Mouse (Mus musculus) stomach, embryonic 14.5 days (tissue): ENCODE measurements around the gene Gnb1. TPM values are rescaled to one million over a fixed set of nuclear protein-coding genes. Genes with fewer than 3 reads are reported as not detected.

Experiments used
- ATAC-seq: fragments of 200-750 bp; cut with Nextera tagmentation; 2 replicates; pipeline ENCODE4 v1.8.0; 2017; ENCODE audit warnings: low read depth, moderate TSS enrichment; ENCODE audit not compliant: insufficient number of reproducible peaks, insufficient read depth, low FRiP score
- H3K27ac ChIP-seq: fragments of 300-500 bp; sonication (generic); 2 replicates; pipeline ENCODE4 v1.5.1; 2014; ENCODE audit warnings: mild to moderate bottlenecking, low read length, moderate library complexity, mixed read lengths
- H3K27me3 ChIP-seq: fragments of 300-500 bp; sonication (generic); 2 replicates; pipeline ENCODE4 v1.6.1; 2014; ENCODE audit warnings: low read length, control low read depth, mixed read lengths; ENCODE audit not compliant: control insufficient read depth, insufficient read depth
- H3K36me3 ChIP-seq: fragments of 300-500 bp; sonication (generic); 2 replicates; pipeline ENCODE4 v1.6.1; 2014; ENCODE audit warnings: mild to moderate bottlenecking, control low read depth, low read length, moderate library complexity, mixed read lengths; ENCODE audit not compliant: control insufficient read depth, insufficient read depth
- H3K4me1 ChIP-seq: fragments of 300-500 bp; sonication (generic); 2 replicates; pipeline ENCODE4 v1.6.1; 2014; ENCODE audit warnings: low read length, control low read depth, mixed read lengths; ENCODE audit not compliant: control insufficient read depth, insufficient read depth
- H3K4me2 ChIP-seq: fragments of 300-500 bp; sonication (generic); replicated peaks from 2 replicates; pipeline ENCODE4 v1.6.1; 2014; ENCODE audit warnings: low read depth, low read length, control low read depth
- H3K4me3 ChIP-seq: fragments of 300-500 bp; sonication (generic); 2 replicates; pipeline ENCODE4 v1.5.1; 2014; ENCODE audit warnings: low read depth, low read length, control low read depth
- H3K9ac ChIP-seq: fragments of 300-500 bp; sonication (generic); replicated peaks from 2 replicates; pipeline ENCODE4 v1.6.1; 2014; ENCODE audit warnings: low read depth, mild to moderate bottlenecking, control low read depth, low read length, moderate library complexity, mixed read lengths
- H3K9me3 ChIP-seq: fragments of 300-500 bp; sonication (generic); 2 replicates; pipeline ENCODE4 v1.6.1; 2016; ENCODE audit warnings: low read depth, low read length, control low read depth; ENCODE audit not compliant: control insufficient read depth
- WGBS: fragments of 180-500 bp; shearing (Covaris S2); extraction: QIAGEN DNeasy Blood & Tissue Kit; methylation state at CpG from one replicate; pipeline ENCODE4 v1.1.7; 2014; 5-methylcytosine and 5-hydroxymethylcytosine counted together
- polyA plus RNA-seq: library from polyadenylated mRNA; unstranded; fragments of >200 nt; fragmentation: Nextera tagmentation; extraction: Ambion mirVana; gene quantifications from 2 replicates; pipeline ENCODE4 v1.2.1, GENCODE M21; 2014

The Gnb1 gene
- polyA plus RNA-seq, 1 experiment from 2014 or later = 525 TPM

DNA sequence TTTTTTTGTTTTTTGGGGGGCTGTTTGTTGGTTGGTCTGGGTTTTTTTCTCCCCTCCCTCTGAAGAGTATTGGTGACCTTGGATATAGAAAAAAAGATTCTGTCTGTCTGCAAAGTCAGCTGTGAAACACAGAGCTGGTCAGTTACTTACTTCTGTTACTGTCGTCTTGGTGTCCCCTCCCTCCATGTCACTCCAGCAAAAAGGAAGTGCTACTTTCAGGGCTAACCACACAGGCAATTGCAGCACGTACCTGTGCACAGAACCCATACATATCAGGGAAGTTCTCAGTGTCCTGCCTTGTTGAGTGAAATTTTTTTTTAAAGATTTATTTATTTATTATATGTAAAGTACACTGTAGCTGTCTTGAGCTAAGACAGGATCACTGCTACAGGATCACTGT, 59.3 kb downstream of the Gnb1 start:
- H3K4me2 ChIP-seq = no peak overlapping the region
- no peaks in the 10 kb centered on the region for H3K4me1 ChIP-seq
- H3K4me3 ChIP-seq = no peak overlapping the region
- H3K9ac ChIP-seq = no peak overlapping the region
- no peaks in the 10 kb centered on the region for H3K27me3 ChIP-seq
- 79% methylated on average over 2 of the region's 2 CpGs for WGBS
- H3K9me3 ChIP-seq = no peaks in the 10 kb centered on the region
- H3K36me3 ChIP-seq = peaks cover 70% of the 10 kb centered on the region
- no peak for ATAC-seq
- H3K27ac ChIP-seq = no peak overlapping the region

DNA sequence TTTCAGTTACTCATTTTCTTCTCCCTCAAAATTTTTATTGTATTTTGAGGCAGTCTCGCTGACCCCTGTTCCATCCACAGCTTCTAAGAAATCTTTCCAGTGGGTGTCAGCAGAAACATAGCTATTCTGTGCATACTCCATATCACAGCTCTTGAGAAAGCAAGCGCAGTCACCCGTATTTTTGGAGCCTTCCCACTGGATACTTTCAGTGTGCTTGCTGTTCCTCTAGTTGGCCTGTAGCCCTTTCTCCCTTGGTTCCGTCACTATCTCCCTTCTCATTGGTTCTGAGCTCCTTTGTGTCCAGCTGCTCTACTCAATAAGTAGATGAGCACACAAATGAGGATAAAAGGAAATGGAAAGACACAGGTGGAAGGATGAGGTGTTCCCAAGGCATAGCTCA, 59.9 kb downstream of the Gnb1 start:
- no peak overlapping the region for H3K4me2 ChIP-seq
- peaks cover 72% of the 10 kb centered on the region for H3K36me3 ChIP-seq
- H3K9ac ChIP-seq = no peak overlapping the region
- H3K27me3 ChIP-seq = no peaks in the 10 kb centered on the region
- H3K9me3 ChIP-seq = no peaks in the 10 kb centered on the region
- no peak overlapping the region for H3K4me3 ChIP-seq
- ATAC-seq = no peak
- WGBS = 89% methylated on average over 4 of the region's 4 CpGs
- no peak overlapping the region for H3K27ac ChIP-seq
- no peaks in the 10 kb centered on the region for H3K4me1 ChIP-seq

DNA sequence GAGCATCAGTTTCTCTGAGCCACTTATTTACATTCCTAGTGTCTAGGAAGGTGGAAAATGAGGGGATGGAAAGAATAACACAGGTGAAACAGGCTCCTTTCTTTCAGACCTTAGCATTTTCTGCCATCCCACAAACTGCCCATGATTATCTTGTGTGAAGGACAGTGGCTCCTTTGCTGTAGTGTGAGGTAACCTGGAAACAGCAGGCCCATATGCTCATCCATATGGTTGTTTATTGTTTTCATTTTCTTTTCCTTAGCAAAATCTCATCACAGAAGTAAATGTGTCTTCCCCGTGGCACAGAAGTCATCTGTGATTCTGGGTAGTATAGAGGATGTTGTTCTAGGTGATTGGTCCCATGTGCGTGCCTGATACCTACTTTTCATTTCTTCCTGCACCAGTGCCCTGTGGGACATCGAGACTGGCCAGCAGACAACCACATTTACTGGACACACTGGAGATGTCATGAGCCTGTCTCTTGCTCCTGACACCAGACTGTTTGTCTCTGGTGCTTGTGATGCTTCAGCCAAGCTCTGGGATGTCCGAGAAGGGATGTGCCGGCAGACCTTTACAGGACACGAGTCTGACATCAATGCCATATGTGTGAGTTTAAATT, 61.9 kb downstream of the Gnb1 start:
- WGBS = 91% methylated on average over 6 of the region's 6 CpGs
- Histone ChIP-seq H3K9ac (no peak overlapping the region), H3K36me3 (peaks cover 85% of the 10 kb centered on the region), H3K27me3 (no peaks in the 10 kb centered on the region), H3K4me2 (no peak overlapping the region), H3K27ac (no peak overlapping the region), H3K4me1 (no peaks in the 10 kb centered on the region), H3K9me3 (no peaks in the 10 kb centered on the region), H3K4me3 (no peak overlapping the region)
- ATAC-seq = no peak

DNA sequence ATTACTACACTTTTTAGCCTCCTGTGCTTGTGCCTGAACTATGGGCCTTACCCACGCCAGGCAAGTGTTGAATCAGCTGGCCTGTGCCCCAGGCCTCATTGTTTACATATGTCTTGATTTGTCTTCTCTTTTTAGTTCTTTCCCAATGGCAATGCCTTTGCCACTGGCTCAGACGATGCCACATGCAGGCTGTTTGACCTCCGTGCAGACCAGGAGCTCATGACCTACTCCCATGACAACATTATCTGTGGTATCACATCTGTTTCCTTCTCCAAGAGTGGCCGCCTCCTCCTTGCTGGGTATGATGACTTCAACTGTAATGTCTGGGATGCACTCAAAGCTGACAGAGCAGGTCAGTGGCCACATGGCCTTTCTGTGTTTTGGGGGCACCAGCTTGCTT, 63.7 kb downstream of the Gnb1 start:
- Histone ChIP-seq H3K4me1 (no peaks in the 10 kb centered on the region), H3K9me3 (no peaks in the 10 kb centered on the region), H3K4me2 (no peak overlapping the region), H3K27ac (no peak overlapping the region), H3K27me3 (no peaks in the 10 kb centered on the region), H3K4me3 (no peak overlapping the region), H3K9ac (no peak overlapping the region), H3K36me3 (peaks cover 90% of the 10 kb centered on the region)
- ATAC-seq = no peak
- 64% methylated on average over 4 of the region's 4 CpGs for WGBS

DNA sequence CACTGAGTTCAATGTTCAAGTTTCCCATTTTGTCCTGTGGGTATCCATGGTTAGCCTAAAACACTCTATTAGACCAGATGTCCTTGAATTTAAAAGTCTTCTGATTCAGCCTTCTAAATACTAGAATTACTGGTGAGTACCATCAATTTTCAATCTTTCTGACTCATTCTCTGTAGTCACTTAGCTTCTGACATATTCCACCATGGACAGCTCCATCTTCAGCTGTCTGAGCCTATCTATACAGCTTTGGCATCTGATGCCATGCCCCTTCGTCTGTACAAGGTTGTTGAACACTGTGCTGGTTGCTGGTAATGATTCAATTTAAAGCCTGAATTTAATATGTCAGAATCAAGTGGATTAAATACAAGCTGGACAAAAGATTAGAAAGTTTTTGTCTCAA, 64.3 kb downstream of the Gnb1 start:
- ATAC-seq = no peak
- no peaks in the 10 kb centered on the region for H3K9me3 ChIP-seq
- no peak overlapping the region for H3K9ac ChIP-seq
- H3K36me3 ChIP-seq = peaks cover 92% of the 10 kb centered on the region
- H3K27ac ChIP-seq = no peak overlapping the region
- no peaks in the 10 kb centered on the region for H3K4me1 ChIP-seq
- 65% methylated on average over 1 of the region's 1 CpGs for WGBS
- H3K27me3 ChIP-seq = no peaks in the 10 kb centered on the region
- no peak overlapping the region for H3K4me2 ChIP-seq
- H3K4me3 ChIP-seq = no peak overlapping the region

DNA sequence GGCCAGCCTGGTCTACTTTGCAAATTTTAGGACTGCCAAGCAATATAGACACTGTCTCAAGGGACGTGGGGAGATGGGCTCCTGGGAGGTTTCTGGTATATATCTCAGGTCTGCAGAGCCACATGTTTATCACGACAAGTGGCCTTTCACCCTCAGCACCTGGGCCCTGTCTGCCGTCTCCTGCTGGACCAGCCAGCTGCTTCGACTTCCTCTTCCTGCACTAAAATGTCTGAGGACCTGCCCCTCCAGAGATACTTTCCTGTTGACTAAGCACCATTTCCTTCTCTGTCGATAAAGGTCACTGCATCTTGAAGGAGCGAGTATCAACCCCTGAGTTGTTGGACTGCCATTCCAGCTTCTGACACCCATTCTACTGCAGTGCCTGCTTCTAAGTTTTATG, 68.3 kb downstream of the Gnb1 start:
- Histone ChIP-seq H3K9ac (no peak overlapping the region), H3K9me3 (no peaks in the 10 kb centered on the region), H3K4me1 (peaks cover 23% of the 10 kb centered on the region), H3K4me3 (no peak overlapping the region), H3K36me3 (peaks cover 60% of the 10 kb centered on the region), H3K27ac (no peak overlapping the region), H3K27me3 (no peaks in the 10 kb centered on the region), H3K4me2 (no peak overlapping the region)
- WGBS = 46% methylated on average over 6 of the region's 6 CpGs
- no peak for ATAC-seq

DNA sequence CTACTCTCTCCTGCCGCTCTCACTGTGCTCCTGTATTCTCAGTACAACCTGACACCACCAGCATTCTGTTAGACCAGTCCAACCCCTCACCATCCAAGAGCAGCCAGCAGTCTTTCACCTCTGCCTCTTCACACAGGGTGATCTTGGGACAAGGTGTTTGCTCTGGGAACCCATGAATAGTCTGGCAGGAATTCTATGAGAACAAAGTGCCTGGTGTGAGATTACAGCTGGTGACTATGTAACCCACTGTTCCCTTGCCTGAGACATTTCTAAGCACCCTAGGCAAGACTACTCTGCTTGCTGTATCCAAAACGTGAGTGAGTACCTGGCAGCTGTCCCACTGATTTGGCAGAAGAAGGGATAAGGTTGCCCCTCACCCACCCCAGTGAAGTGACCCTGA, 69.8 kb downstream of the Gnb1 start:
- peak overlapping the region; percentile 7; the same call in 1 of the 2 replicates for H3K27ac ChIP-seq
- no peak for ATAC-seq
- H3K4me3 ChIP-seq = no peak overlapping the region
- no peaks in the 10 kb centered on the region for H3K27me3 ChIP-seq
- H3K4me1 ChIP-seq = peaks cover 31% of the 10 kb centered on the region
- no peak overlapping the region for H3K9ac ChIP-seq
- H3K9me3 ChIP-seq = no peaks in the 10 kb centered on the region
- 68% methylated on average over 2 of the region's 2 CpGs for WGBS
- H3K4me2 ChIP-seq = no peak overlapping the region
- H3K36me3 ChIP-seq = peaks cover 46% of the 10 kb centered on the region

DNA sequence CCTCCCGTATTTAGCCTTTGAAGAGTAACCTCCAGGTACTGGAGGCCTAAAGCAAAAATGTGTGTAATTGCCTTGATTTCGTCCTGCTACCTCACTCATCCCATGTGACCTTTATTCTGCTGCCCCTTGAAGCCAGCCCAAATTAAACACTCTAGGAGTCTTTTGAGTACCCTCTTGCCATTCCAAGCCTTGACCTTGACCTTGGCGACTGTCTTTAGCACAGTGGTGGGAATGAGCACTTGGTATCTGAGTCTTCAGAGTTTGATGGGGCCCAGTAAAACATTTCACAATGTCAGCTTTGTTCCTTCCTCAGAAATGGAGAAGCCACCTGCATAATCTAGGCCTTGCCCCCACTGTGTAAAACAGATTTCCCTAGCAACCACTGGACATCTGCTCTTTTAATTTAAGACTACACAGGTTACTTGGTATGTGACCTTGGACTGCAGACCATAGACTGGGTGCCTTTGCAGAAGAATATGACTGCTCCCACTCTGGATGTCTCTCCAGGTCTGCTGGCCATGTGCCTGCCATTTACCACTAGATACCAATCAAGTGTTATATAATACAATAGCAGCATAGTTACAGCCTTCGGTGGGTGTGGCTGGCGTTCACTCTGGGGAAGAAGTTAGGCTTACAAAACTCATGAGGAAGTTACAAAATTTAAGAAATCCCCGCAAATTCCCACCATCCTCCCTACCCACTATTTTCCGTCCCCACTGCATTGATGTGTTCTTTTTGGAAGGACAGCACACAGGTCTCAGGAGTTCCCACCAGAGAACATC, 70.7 kb downstream of the Gnb1 start, which contains the start of gene Nadk:
Gene Nadk, plus strand, starts transcription at position 718 of the 782 bp plus-strand sequence.
- H3K27me3 ChIP-seq = no peaks in the 10 kb centered on the region
- no peaks in the 10 kb centered on the region for H3K9me3 ChIP-seq
- 0 out of 2 replicates have a peak within 1 kb of the TSS, but pooled peaks have one; percentile 11 for H3K9ac ChIP-seq
- H3K4me3 ChIP-seq = peak within 1 kb of the TSS; percentile 54
- peaks cover 37% of the 10 kb centered on the region for H3K4me1 ChIP-seq
- peak within 1 kb of the TSS; percentile 47 for H3K4me2 ChIP-seq
- peaks cover 36% of the 10 kb centered on the region for H3K36me3 ChIP-seq
- H3K27ac ChIP-seq = peak within 1 kb of the TSS; percentile 84
- WGBS = 67% methylated on average over 7 of the region's 7 CpGs
- no peak for ATAC-seq
